Mouse (Mus musculus): Measurements from ENCODE around the gene Olfr455. TPM values are rescaled to one million over a fixed set of nuclear protein-coding genes. Genes with fewer than 3 reads are reported as not detected.

Gene Olfr455
- total RNA-seq, 2 experiments from 2014 or later, result not detected

DNA sequence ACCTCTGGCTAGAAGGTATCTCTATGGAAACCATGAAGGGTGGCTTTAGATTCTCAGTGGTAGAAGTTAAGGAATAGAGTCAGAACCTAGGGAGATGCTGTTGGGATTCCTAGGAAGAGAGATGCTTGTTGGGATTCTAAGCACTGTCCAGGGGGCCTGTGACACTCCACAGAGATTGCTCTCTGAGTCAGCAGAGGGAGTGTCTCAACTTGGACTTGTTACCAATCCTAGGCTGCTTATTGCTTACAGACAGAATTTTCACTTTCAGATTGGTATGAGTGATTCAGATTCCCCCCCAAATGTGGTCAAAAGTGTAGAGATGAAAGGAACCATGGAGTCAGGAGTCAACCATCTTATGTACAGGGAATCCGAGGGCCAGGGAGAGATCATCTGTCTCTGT, 57.7 kb downstream of the Olfr455 start:
- DNase-seq (ENCODE audit: low spot score), result no peak

GRCm38 (mm10) chr6:42487114-42487513, 60.3 kb downstream of the Olfr455 start, which contains the start of gene Olfr456:
Gene Olfr456, minus strand, starts transcription at chr6:42487214.
- no peak for DNase-seq (ENCODE audit: low spot score)

Other genes starting within 250 kb of the Olfr455 start
- gene Fam131b, start 222.9 kb downstream of the Olfr455 start, total RNA-seq (2021), result under 1 TPM; 0.21 to 0.30 TPM
- gene Zyx, start 198.0 kb downstream of the Olfr455 start, total RNA-seq (2021), result 10 to 100 TPM; 20.2 to 25.5 TPM
- gene Epha1, start 174.3 kb downstream of the Olfr455 start, total RNA-seq (2021), result under 1 TPM; 0.07 to 0.23 TPM
- gene Tas2r143, start 147.3 kb downstream of the Olfr455 start, total RNA-seq (2021), result not detected
- gene Tas2r135, start 142.2 kb downstream of the Olfr455 start, total RNA-seq (2021), result not detected
- not detected for gene Tas2r126, start 113.1 kb downstream of the Olfr455 start, total RNA-seq (2021)
- gene Olfr458, start 82.4 kb downstream of the Olfr455 start, total RNA-seq (2021), result not detected
- gene Olfr457, start 71.3 kb downstream of the Olfr455 start, total RNA-seq (2021), result not detected
- gene Olfr456, start 60.4 kb downstream of the Olfr455 start, total RNA-seq (2021), result not detected
- not detected for gene Tcaf3, start 50.1 kb upstream of the Olfr455 start, total RNA-seq (2021)
- 1 to 10 TPM; 1.7 to 2.0 TPM for gene Tcaf2, start 97.7 kb upstream of the Olfr455 start, total RNA-seq (2021)
- 1 to 10 TPM; 4.7 to 4.9 TPM for gene Tcaf1, start 162.5 kb upstream of the Olfr455 start, total RNA-seq (2021)
- gene Olfr453, start 191.8 kb upstream of the Olfr455 start, total RNA-seq (2021), result not detected
- not detected for gene Olfr38, start 208.8 kb upstream of the Olfr455 start, total RNA-seq (2021)
- not detected for gene Olfr452, start 237.5 kb upstream of the Olfr455 start, total RNA-seq (2021)